Mouse (Mus musculus) fat pad, adult 2 months (tissue): ENCODE data around the gene Fbxl18.

Experiments used
- DNase-seq: peaks from one replicate; pipeline ENCODE4 v3.0.0-alpha.2; 2011; ENCODE audit warnings: low read depth, low spot score; ENCODE audit errors: extremely low read depth

Gene Fbxl18

GRCm38 (mm10) chr5:142824091-142824490 lies 71.1 kb downstream of the Fbxl18 start:
- DNase-seq, result no peak

- no peak for DNase-seq
These were observed 71.8 kb downstream of the Fbxl18 start for GRCm38 (mm10) chr5:142823096-142824062.

GRCm38 (mm10) chr5:142822286-142823095 lies 72.7 kb downstream of the Fbxl18 start:
- no peak for DNase-seq

- DNase-seq, result no peak
These were observed 73.3 kb downstream of the Fbxl18 start for GRCm38 (mm10) chr5:142821974-142822285.

- DNase-seq, result peak; percentile 50
These were observed 73.8 kb downstream of the Fbxl18 start for GRCm38 (mm10) chr5:142821266-142821973.

GRCm38 (mm10) chr5:142820276-142821265 lies 74.7 kb downstream of the Fbxl18 start:
- no peak for DNase-seq

GRCm38 (mm10) chr5:142819385-142820275 lies 75.6 kb downstream of the Fbxl18 start:
- DNase-seq, result no peak

- no peak for DNase-seq
These were observed 76.5 kb downstream of the Fbxl18 start for GRCm38 (mm10) chr5:142818435-142819360.

GRCm38 (mm10) chr5:142817524-142818434 lies 77.4 kb downstream of the Fbxl18 start, which contains the start of gene Tnrc18:
Gene Tnrc18, minus strand, starts transcription at chr5:142817662.
- DNase-seq, result peak; percentile 74
